Mouse (Mus musculus) thymus, adult 2 months (tissue): Measurements from ENCODE around the gene Bcl11a.

Experiments
- CTCF ChIP-seq: fragments of 200-500 bp; IDR thresholded peaks from 2 replicates; pipeline ENCODE4 v1.5.1; 2012; ENCODE audit warnings: mild to moderate bottlenecking, control low read depth, low read length, moderate library complexity, borderline replicate concordance; ENCODE audit not compliant: control insufficient read depth, poor library complexity, insufficient read depth; ENCODE audit errors: extremely low read depth
- POLR2A ChIP-seq: fragments of 200-500 bp; IDR thresholded peaks from 2 replicates; pipeline ENCODE4 v1.6.1; 2012; ENCODE audit warnings: mild to moderate bottlenecking, low read length, control low read depth, moderate library complexity; ENCODE audit not compliant: control insufficient read depth, poor library complexity, insufficient read depth; ENCODE audit errors: extremely low read depth

GRCm38 (mm10) chr11:24102372-24102771 is 24.5 kb downstream of the Bcl11a start:
- TF ChIP-seq POLR2A (no peak), CTCF (no peak)
